In the genomic region with DNA sequence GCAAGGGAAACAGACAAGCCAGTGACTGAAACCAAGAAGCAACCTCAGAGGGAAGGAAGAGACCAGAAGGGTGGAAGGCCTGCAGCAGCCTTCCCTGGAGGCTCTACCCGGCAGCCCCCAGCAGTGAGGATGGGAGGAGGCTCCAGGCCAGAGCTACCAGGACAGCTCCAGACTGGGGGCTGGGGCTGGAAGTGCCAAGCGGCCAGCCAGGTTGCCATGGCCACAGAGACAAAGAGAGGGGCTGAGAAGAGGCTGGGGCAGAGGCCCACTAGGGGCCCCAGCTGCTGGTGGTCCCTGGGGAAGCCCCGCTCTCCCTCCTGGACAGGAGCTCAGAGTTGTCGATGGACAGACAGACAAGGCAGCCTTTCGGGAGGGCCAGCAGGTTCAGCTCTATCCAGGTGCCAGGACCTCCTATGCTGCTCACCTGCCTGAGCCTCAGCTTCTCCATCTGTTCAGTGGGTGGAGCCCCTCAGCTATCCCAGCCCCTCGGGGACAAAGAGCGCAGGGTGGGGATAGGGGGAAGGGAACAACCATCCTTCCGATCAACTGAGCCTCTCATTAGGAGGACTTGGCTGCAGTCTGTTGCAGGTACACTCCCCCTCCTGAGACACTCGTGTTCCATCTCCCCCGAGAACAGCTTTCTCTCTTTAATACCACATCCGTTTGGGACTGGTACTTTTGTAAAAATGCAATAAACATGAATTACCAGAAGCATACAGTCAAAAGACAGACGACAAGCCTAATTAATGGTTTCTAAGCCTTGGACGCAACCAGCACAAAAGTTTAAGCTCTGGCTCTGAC, we compare ENCODE assay signal across 13 mouse cellular contexts. TPM values are rescaled to one million over a fixed set of nuclear protein-coding genes. Genes with fewer than 3 reads are reported as not detected.
A peak's percentile ranks its signal among the peaks of the same experiment; 100 is the strongest.
DNase-seq lines count a peak whose midpoint lies in the region; ATAC-seq lines count a peak whose summit lies in the region.
"Had no signal": no experiment of that assay in that cellular context is flagged by ENCODE, and none has a peak within 500 bp of the region (broad histone marks: within the 10 kb centered on the region; RNA-seq: fewer than 3 reads in every experiment).

No protein-coding gene starts in this region.

- H3K27ac ChIP-seq in forebrain, embryonic 11.5 days (ENCODE audit: low read depth, low read length): peak overlapping the region; percentile 78
- peak overlapping the region; percentile 66 for H3K27ac ChIP-seq in limb, embryonic 10.5 days
- H3K27ac ChIP-seq: embryonic facial prominence, embryonic 13.5 days had no signal

- H3K9me3 ChIP-seq in forebrain, embryonic 11.5 days (ENCODE audit: control insufficient read depth, low read length): no peaks in the 10 kb centered on the region
- H3K9me3 ChIP-seq in limb, embryonic 10.5 days (replicated peaks): no peaks in the 10 kb centered on the region
- H3K9me3 ChIP-seq: embryonic facial prominence, embryonic 13.5 days; G1E had no signal

- H3K36me3 ChIP-seq in forebrain, embryonic 11.5 days (ENCODE audit: control insufficient read depth, insufficient read depth, low read length): no peaks in the 10 kb centered on the region
- H3K36me3 ChIP-seq in limb, embryonic 10.5 days: no peaks in the 10 kb centered on the region
- H3K36me3 ChIP-seq: embryonic facial prominence, embryonic 13.5 days; G1E had no signal

- peak overlapping the region; percentile 31; the same call in 1 of the 2 replicates for H3K4me2 ChIP-seq in forebrain, embryonic 11.5 days (ENCODE audit: low read depth, low read length, severe bottlenecking)
- H3K4me2 ChIP-seq: embryonic facial prominence, embryonic 13.5 days had no signal

- 14% methylated on average over 13 of the region's 13 CpGs for WGBS in forebrain, embryonic 11.5 days
- 50% methylated on average over 13 of the region's 13 CpGs for WGBS in limb, embryonic 10.5 days

- ATAC-seq in forebrain, embryonic 11.5 days (replicated peaks; ENCODE audit: low FRiP score): peak; percentile 89

- peaks cover 59% of the 10 kb centered on the region for H3K4me1 ChIP-seq in forebrain, embryonic 11.5 days (replicated peaks; ENCODE audit: control insufficient read depth, insufficient read depth, low read length)
- peaks cover 70% of the 10 kb centered on the region for H3K4me1 ChIP-seq in limb, embryonic 10.5 days

- H3K9ac ChIP-seq in forebrain, embryonic 11.5 days (ENCODE audit: low read length): peak overlapping the region; percentile 49
- H3K9ac ChIP-seq: embryonic facial prominence, embryonic 13.5 days had no signal

- intact Hi-C loops in gastrocnemius, postnatal 36 days (cut with DNase I): no loop called here

- peak; percentile 40 for DNase-seq in right cerebral cortex, postnatal 4 days
- no peak for DNase-seq in right cerebral cortex, postnatal 14 days
- peak; percentile 88 for DNase-seq in forebrain, embryonic 11.5 days (ENCODE audit: low spot score)
- no peak for DNase-seq in limb, embryonic 10.5 days (ENCODE audit: low spot score)
- peak; percentile 87 for DNase-seq in retina, embryonic 14.5 days (ENCODE audit: low spot score)
- no peak for DNase-seq in adipocyte (ENCODE audit: low spot score)
- no peak for DNase-seq in gastrocnemius, postnatal 36 days
- no peak for DNase-seq in lung, postnatal 14 days
- DNase-seq: adrenal gland, postnatal 36 days; kidney, postnatal 25 days; thymus, postnatal 25 days had no signal

- no peaks in the 10 kb centered on the region for H3K27me3 ChIP-seq in forebrain, embryonic 11.5 days (ENCODE audit: control insufficient read depth, insufficient read depth, low read length)
- no peaks in the 10 kb centered on the region for H3K27me3 ChIP-seq in limb, embryonic 10.5 days (ENCODE audit: low read depth, poor library complexity, severe bottlenecking)
- H3K27me3 ChIP-seq: embryonic facial prominence, embryonic 13.5 days had no signal

- H3K4me3 ChIP-seq in forebrain, embryonic 11.5 days (ENCODE audit: low read depth, low read length): 0 out of 2 replicates have a peak overlapping the region, but pooled peaks have one; percentile 9
- H3K4me3 ChIP-seq in limb, embryonic 10.5 days: no peak overlapping the region
- H3K4me3 ChIP-seq: embryonic facial prominence, embryonic 13.5 days had no signal

RNA-seq across cellular contexts. Expression of a gene that starts 34.5 kb away (rescaled TPM):
- polyA plus RNA-seq in forebrain, embryonic 11.5 days (2014; fragmentation: Nextera tagmentation; extraction: Ambion mirVana): 22.3 and 29.7 TPM in 2 replicates
- polyA plus RNA-seq in limb, embryonic 10.5 days (2016; fragmentation: Nextera tagmentation; extraction: Ambion mirVana): 24.6 and 26.2 TPM in 2 replicates
- total RNA-seq in gastrocnemius, postnatal 36 days (2021): 1 to 10 TPM; 3.7 to 5.0 TPM

Comparison
In these comparisons a context has a peak if more than half of its experiments do, and no peak if none do; other contexts are left out.
1. DNase-seq: peak in right cerebral cortex, postnatal 4 days (single experiment), forebrain, embryonic 11.5 days (single experiment) and retina, embryonic 14.5 days (single experiment); none in right cerebral cortex, postnatal 14 days (single experiment), limb, embryonic 10.5 days (single experiment), adipocyte (single experiment), gastrocnemius, postnatal 36 days (0 of 2) and lung, postnatal 14 days (single experiment).